Mouse (Mus musculus) myocyte (in vitro differentiated cells): ENCODE measurements at regions not wholly inside any gene's neighbourhood (a gene's known extent, or its start where the extent isn't known, plus 50 kb on each side); places are given as distances from the start of the nearest gene placed in this dataset.

Source experiments
- E2F4 ChIP-seq: IDR thresholded peaks from one replicate; pipeline ENCODE4 v1.6.1; 2011; ENCODE audit warnings: mild to moderate bottlenecking, control low read depth, moderate library complexity; ENCODE audit not compliant: insufficient read depth
- POLR2A ChIP-seq: IDR thresholded peaks from one replicate; pipeline ENCODE4 v1.6.1; 2011; ENCODE audit warnings: low read depth, mild to moderate bottlenecking, control low read depth, moderate library complexity; ENCODE audit not compliant: insufficient read length
- POLR2AphosphoS2 ChIP-seq: IDR thresholded peaks from one replicate; pipeline ENCODE4 v1.6.1; 2011; ENCODE audit warnings: low read depth, control low read depth; ENCODE audit not compliant: insufficient read length
- TCF12 ChIP-seq: IDR thresholded peaks from one replicate; pipeline ENCODE4 v1.6.1; 2011; ENCODE audit warnings: mild to moderate bottlenecking, control low read depth; ENCODE audit not compliant: poor library complexity, insufficient read depth, severe bottlenecking

DNA sequence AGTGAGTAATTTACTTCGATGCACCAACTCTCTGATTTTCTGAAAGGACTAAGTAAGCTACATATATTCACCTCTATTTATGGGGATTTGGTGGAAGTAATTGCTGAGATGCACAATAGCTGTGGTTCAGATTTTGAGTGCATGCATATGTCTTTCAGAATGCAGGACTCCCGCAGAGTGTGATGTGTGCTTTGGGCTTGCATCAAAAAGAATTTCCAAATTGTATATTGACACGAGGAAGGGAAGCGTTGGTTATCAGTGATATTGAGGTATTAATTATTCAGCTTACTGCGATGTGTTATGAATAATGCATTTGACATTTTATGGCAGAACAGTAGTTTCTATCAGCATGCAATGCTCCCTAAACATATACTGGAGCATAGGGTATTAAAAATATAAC, 1303.2 kb downstream of the Stim2 start:
- TF ChIP-seq POLR2A (no peak), E2F4 (no peak), POLR2AphosphoS2 (no peak), TCF12 (no peak)
